8 mouse cellular contexts compared by ENCODE assay signal in genomic region chr11:97703039-97703826, GRCm38 (mm10). TPM values are rescaled to one million over a fixed set of nuclear protein-coding genes. Genes with fewer than 3 reads are reported as not detected.
A peak's percentile ranks its signal among the peaks of the same experiment; 100 is the strongest.
DNase-seq lines count a peak whose midpoint lies in the region; ATAC-seq lines count a peak whose summit lies in the region.

Gene Psmb3, plus strand, starts transcription at chr11:97703399.

- H3K9ac ChIP-seq in kidney, embryonic 15.5 days, result peak within 1 kb of the TSS; percentile 80

- H3K36me3 ChIP-seq in heart, embryonic 10.5 days, result peaks cover 36% of the 10 kb centered on the region
- peaks cover 39% of the 10 kb centered on the region for H3K36me3 ChIP-seq in kidney, embryonic 15.5 days

- 1% methylated on average over 35 of the region's 35 CpGs for WGBS in heart, embryonic 10.5 days
- WGBS in kidney, embryonic 15.5 days, result under 1% methylated on average over 35 of the region's 35 CpGs

- ATAC-seq in erythroblast, adult 5-6 weeks (replicated peaks; ENCODE audit: low FRiP score, poor library complexity, severe bottlenecking), result peak; percentile 93
- ATAC-seq in kidney, embryonic 15.5 days (replicated peaks; ENCODE audit: low FRiP score), result peak; percentile 88
- ATAC-seq in monocyte, adult 5-6 weeks (replicated peaks; ENCODE audit: insufficient number of reproducible peaks, low FRiP score, low TSS enrichment, poor library complexity, severe bottlenecking), result peak; percentile 88

- peak within 1 kb of the TSS; percentile 80 for H3K4me2 ChIP-seq in kidney, embryonic 15.5 days

- peaks cover 32% of the 10 kb centered on the region for H3K4me1 ChIP-seq in heart, embryonic 10.5 days
- peaks cover 33% of the 10 kb centered on the region for H3K4me1 ChIP-seq in kidney, embryonic 15.5 days

- H3K9me3 ChIP-seq in heart, embryonic 10.5 days, result no peaks in the 10 kb centered on the region
- H3K9me3 ChIP-seq in kidney, embryonic 15.5 days (replicated peaks), result no peaks in the 10 kb centered on the region

- H3K27ac ChIP-seq in heart, embryonic 10.5 days, result peak within 1 kb of the TSS; percentile 91
- peak within 1 kb of the TSS; percentile 91 for H3K27ac ChIP-seq in kidney, embryonic 15.5 days

- DNase-seq in B cell, adult 2 months, result peak; percentile 95
- peak; percentile 100 for DNase-seq in brain, adult 2 months (ENCODE audit: low read depth, low spot score)
- peak; percentile 99 for DNase-seq in heart, embryonic 10.5 days (ENCODE audit: low spot score)
- DNase-seq in liver, result peak; percentile 96
- peak; percentile 97 to 98 for DNase-seq in spleen, postnatal 4 days (ENCODE audit: low spot score in 2 of 2)

- peak within 1 kb of the TSS; percentile 96 for H3K4me3 ChIP-seq in heart, embryonic 10.5 days
- peak within 1 kb of the TSS; percentile 95 for H3K4me3 ChIP-seq in kidney, embryonic 15.5 days (replicated peaks)

- H3K27me3 ChIP-seq in heart, embryonic 10.5 days (ENCODE audit: insufficient read depth, poor library complexity, severe bottlenecking), result no peaks in the 10 kb centered on the region
- H3K27me3 ChIP-seq in kidney, embryonic 15.5 days, result no peaks in the 10 kb centered on the region

RNA-seq across cellular contexts. Expression of gene Psmb3, which starts in this region (rescaled TPM):
- 32.4 and 40.3 TPM in 2 replicates for total RNA-seq in erythroblast, adult 5-6 weeks (2015; ENCODE audit: low replicate concordance)
- total RNA-seq in erythroblast, adult 5-6 weeks (2017; ENCODE audit: low replicate concordance), result 37.0 and 48.2 TPM in 2 replicates
- polyA plus RNA-seq in heart, embryonic 10.5 days (2016; fragmentation: Nextera tagmentation; extraction: Ambion mirVana), result 517 and 557 TPM in 2 replicates
- polyA plus RNA-seq in kidney, embryonic 15.5 days (2015; fragmentation: Nextera tagmentation; extraction: Ambion mirVana), result 475 and 488 TPM in 2 replicates
- 137 to 160 TPM (median 146 TPM) in 3 replicates for total RNA-seq in monocyte, adult 5-6 weeks (2017)

Comparison
In these comparisons a context has a peak if more than half of its experiments do, and no peak if none do; other contexts are left out.
1. Peak in every context shown above with its lines: DNase-seq, ATAC-seq, H3K4me3 ChIP-seq and H3K27ac ChIP-seq.